ENCODE assay signal across 14 mouse cellular contexts in the genomic region with DNA sequence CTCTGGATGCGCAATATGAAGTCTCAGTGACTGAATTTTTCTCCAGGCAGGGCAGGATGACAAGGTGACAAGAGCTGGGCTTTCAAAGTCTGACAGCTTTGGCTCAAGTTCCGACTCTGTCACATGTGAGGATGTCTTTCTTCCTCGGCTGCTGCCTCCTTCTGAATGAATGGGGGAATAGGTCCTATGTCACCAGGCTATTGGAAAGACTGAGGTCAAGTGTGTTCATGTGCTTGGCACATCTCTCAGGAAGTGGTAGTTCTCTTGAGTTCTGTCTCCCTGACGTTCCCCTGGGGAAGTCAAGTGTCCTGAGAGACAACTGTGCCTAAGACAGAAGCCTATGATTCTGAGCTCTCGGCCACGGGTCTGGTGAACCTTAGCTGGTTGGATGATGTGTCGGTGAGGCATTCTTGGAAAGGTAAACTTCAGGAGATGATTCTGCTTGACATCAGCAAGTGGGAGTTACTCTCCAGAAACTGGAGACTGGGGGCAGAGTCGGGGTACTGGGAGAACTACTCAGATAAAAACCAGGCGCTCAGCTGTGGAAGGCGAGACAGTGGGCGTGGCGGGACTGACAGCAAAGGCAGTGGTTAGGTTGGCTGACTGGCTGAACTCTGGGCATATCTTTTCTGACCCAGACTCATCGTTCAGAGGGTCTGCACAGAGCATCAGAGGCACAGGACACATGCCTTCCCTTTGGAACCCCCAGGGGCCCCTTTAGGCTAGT.
DNase-seq lines count a peak whose midpoint lies in the region; ATAC-seq and TF ChIP-seq lines count a peak whose summit lies in the region.
"Had no signal": no experiment of that assay in that cellular context is flagged by ENCODE, and none has a peak within 500 bp of the region (broad histone marks: within the 10 kb centered on the region; RNA-seq: fewer than 3 reads in every experiment).

No protein-coding gene starts in this region.

- H3K4me1 ChIP-seq in embryonic facial prominence, embryonic 15.5 days, result peaks cover 39% of the 10 kb centered on the region
- H3K4me1 ChIP-seq in embryonic facial prominence, embryonic 10.5 days, result peaks cover 28% of the 10 kb centered on the region
- peaks cover 10% of the 10 kb centered on the region for H3K4me1 ChIP-seq in hindbrain, postnatal 0 days (ENCODE audit: insufficient read depth, low read length)
- H3K4me1 ChIP-seq in hindbrain, embryonic 12.5 days, result peaks cover 5% of the 10 kb centered on the region; the same call in 1 of the 2 replicates
- peaks cover 12% of the 10 kb centered on the region for H3K4me1 ChIP-seq in stomach, embryonic 16.5 days (ENCODE audit: control insufficient read depth, insufficient read depth, low read length)

- peak overlapping the region; percentile 18; the same call in 1 of the 2 replicates for H3K27ac ChIP-seq in embryonic facial prominence, embryonic 15.5 days (replicated peaks)
- no peak overlapping the region; the same call in 1 of the 2 replicates for H3K27ac ChIP-seq in embryonic facial prominence, embryonic 10.5 days (replicated peaks)
- H3K27ac ChIP-seq in hindbrain, postnatal 0 days, result peak overlapping the region; percentile 36; the same call in 1 of the 2 replicates
- H3K27ac ChIP-seq in hindbrain, embryonic 12.5 days, result no peak overlapping the region
- H3K27ac ChIP-seq in stomach, embryonic 16.5 days (ENCODE audit: low read length), result peak overlapping the region; percentile 41; the same call in 1 of the 2 replicates
- H3K27ac ChIP-seq: embryonic facial prominence, embryonic 13.5 days; liver, embryonic 12.5 days had no signal

- no peak overlapping the region for H3K4me2 ChIP-seq in embryonic facial prominence, embryonic 15.5 days (replicated peaks)
- H3K4me2 ChIP-seq in hindbrain, postnatal 0 days (ENCODE audit: low read depth, low read length), result no peak overlapping the region
- H3K4me2 ChIP-seq in hindbrain, embryonic 12.5 days (replicated peaks), result no peak overlapping the region
- H3K4me2 ChIP-seq in stomach, embryonic 16.5 days (ENCODE audit: low read depth, low read length), result no peak overlapping the region
- H3K4me2 ChIP-seq: embryonic facial prominence, embryonic 13.5 days; liver, embryonic 12.5 days had no signal

- 61% methylated on average over 13 of the region's 13 CpGs for WGBS in embryonic facial prominence, embryonic 15.5 days
- 82% methylated on average over 13 of the region's 13 CpGs for WGBS in embryonic facial prominence, embryonic 10.5 days
- WGBS in hindbrain, postnatal 0 days, result 74% methylated on average over 13 of the region's 13 CpGs
- WGBS in hindbrain, embryonic 12.5 days, result 79% methylated on average over 13 of the region's 13 CpGs
- 49% methylated on average over 13 of the region's 13 CpGs for WGBS in stomach, embryonic 16.5 days

- ATAC-seq in embryonic facial prominence, embryonic 15.5 days (ENCODE audit: insufficient number of reproducible peaks, low FRiP score, low TSS enrichment, low read depth), result no peak
- no peak for ATAC-seq in hindbrain, postnatal 0 days
- no peak for ATAC-seq in hindbrain, embryonic 12.5 days (ENCODE audit: low FRiP score)
- no peak; the same call in 1 of the 2 replicates for ATAC-seq in stomach, embryonic 16.5 days (ENCODE audit: insufficient read depth, low FRiP score)
- ATAC-seq: liver, embryonic 12.5 days had no signal

- H3K27me3 ChIP-seq in embryonic facial prominence, embryonic 15.5 days, result no peaks in the 10 kb centered on the region
- H3K27me3 ChIP-seq in embryonic facial prominence, embryonic 10.5 days (replicated peaks; ENCODE audit: low read depth, poor library complexity, severe bottlenecking), result no peaks in the 10 kb centered on the region
- H3K27me3 ChIP-seq in hindbrain, postnatal 0 days (ENCODE audit: insufficient read depth, low read length), result no peaks in the 10 kb centered on the region
- no peaks in the 10 kb centered on the region for H3K27me3 ChIP-seq in hindbrain, embryonic 12.5 days
- H3K27me3 ChIP-seq in stomach, embryonic 16.5 days (ENCODE audit: control insufficient read depth, insufficient read depth, low read length), result no peaks in the 10 kb centered on the region
- H3K27me3 ChIP-seq: embryonic facial prominence, embryonic 13.5 days; liver, embryonic 12.5 days had no signal

- TF ChIP-seq CTCF in hindbrain, postnatal 0 days (IDR thresholded peaks at IDR 0.05; ENCODE audit: low read depth), result no peak

- H3K9me3 ChIP-seq in embryonic facial prominence, embryonic 15.5 days (replicated peaks), result no peaks in the 10 kb centered on the region
- no peaks in the 10 kb centered on the region for H3K9me3 ChIP-seq in embryonic facial prominence, embryonic 10.5 days
- no peaks in the 10 kb centered on the region for H3K9me3 ChIP-seq in hindbrain, postnatal 0 days (ENCODE audit: low read length)
- no peaks in the 10 kb centered on the region for H3K9me3 ChIP-seq in hindbrain, embryonic 12.5 days (replicated peaks)
- no peaks in the 10 kb centered on the region for H3K9me3 ChIP-seq in stomach, embryonic 16.5 days (replicated peaks; ENCODE audit: control insufficient read depth, low read length)
- H3K9me3 ChIP-seq: embryonic facial prominence, embryonic 13.5 days; liver, embryonic 12.5 days; megakaryocyte, embryonic 14.5 days had no signal

- no peak for DNase-seq in embryonic facial prominence, embryonic 10.5 days (ENCODE audit: low spot score)
- peak; percentile 30 for DNase-seq in hindbrain, postnatal 0 days (ENCODE audit: low spot score)
- DNase-seq in lung, postnatal 10 days, result peak; percentile 54
- DNase-seq in lung, adult 18-20 months, result no peak
- no peak for DNase-seq in cerebellum, adult 11-12 months
- DNase-seq: adrenal gland, adult 2 months; cerebellum, postnatal 14 days; thymus, postnatal 4 days had no signal

- H3K4me3 ChIP-seq in embryonic facial prominence, embryonic 15.5 days (replicated peaks), result no peak overlapping the region
- H3K4me3 ChIP-seq in embryonic facial prominence, embryonic 10.5 days, result no peak overlapping the region
- no peak overlapping the region for H3K4me3 ChIP-seq in hindbrain, postnatal 0 days (ENCODE audit: low read length)
- H3K4me3 ChIP-seq in hindbrain, embryonic 12.5 days, result no peak overlapping the region
- no peak overlapping the region for H3K4me3 ChIP-seq in stomach, embryonic 16.5 days (replicated peaks; ENCODE audit: low read length)
- H3K4me3 ChIP-seq: embryonic facial prominence, embryonic 13.5 days; liver, embryonic 12.5 days; megakaryocyte, embryonic 14.5 days had no signal

- no peaks in the 10 kb centered on the region for H3K36me3 ChIP-seq in embryonic facial prominence, embryonic 15.5 days
- H3K36me3 ChIP-seq in embryonic facial prominence, embryonic 10.5 days (replicated peaks), result no peaks in the 10 kb centered on the region
- no peaks in the 10 kb centered on the region for H3K36me3 ChIP-seq in hindbrain, postnatal 0 days (ENCODE audit: insufficient read depth, low read length)
- H3K36me3 ChIP-seq in hindbrain, embryonic 12.5 days, result no peaks in the 10 kb centered on the region
- H3K36me3 ChIP-seq in stomach, embryonic 16.5 days (ENCODE audit: control insufficient read depth, insufficient read depth, low read length), result no peaks in the 10 kb centered on the region
- H3K36me3 ChIP-seq: embryonic facial prominence, embryonic 13.5 days; liver, embryonic 12.5 days had no signal

- no peak overlapping the region for H3K9ac ChIP-seq in embryonic facial prominence, embryonic 15.5 days
- no peak overlapping the region for H3K9ac ChIP-seq in hindbrain, postnatal 0 days (replicated peaks; ENCODE audit: low read length)
- H3K9ac ChIP-seq in hindbrain, embryonic 12.5 days, result no peak overlapping the region
- H3K9ac ChIP-seq in stomach, embryonic 16.5 days (ENCODE audit: low read length), result no peak overlapping the region
- H3K9ac ChIP-seq: embryonic facial prominence, embryonic 13.5 days; liver, embryonic 12.5 days had no signal

Comparison
In these comparisons a context has a peak if more than half of its experiments do, and no peak if none do; other contexts are left out.
1. H3K27ac ChIP-seq: peak in embryonic facial prominence, embryonic 15.5 days (single experiment), hindbrain, postnatal 0 days (single experiment) and stomach, embryonic 16.5 days (single experiment); none in embryonic facial prominence, embryonic 10.5 days (single experiment) and hindbrain, embryonic 12.5 days (single experiment).
2. DNase-seq: peak in hindbrain, postnatal 0 days (single experiment) and lung, postnatal 10 days (single experiment); none in embryonic facial prominence, embryonic 10.5 days (single experiment), lung, adult 18-20 months (0 of 2) and cerebellum, adult 11-12 months (single experiment).